Mouse (Mus musculus) frontal cortex, postnatal 25 days (tissue): ENCODE results near the gene Ccser1.
"Not testable (repeated sequence)": the region's sequence is repeated elsewhere in the genome, so short reads cannot be mapped to it uniquely, and the experiment has no call there.

Experiments used
- DNase-seq, 2 experiments: peaks; one replicate each; pipeline ENCODE4 v3.0.0; 2022; ENCODE audit warnings: low spot score in 2 of 2

Gene Ccser1

DNA sequence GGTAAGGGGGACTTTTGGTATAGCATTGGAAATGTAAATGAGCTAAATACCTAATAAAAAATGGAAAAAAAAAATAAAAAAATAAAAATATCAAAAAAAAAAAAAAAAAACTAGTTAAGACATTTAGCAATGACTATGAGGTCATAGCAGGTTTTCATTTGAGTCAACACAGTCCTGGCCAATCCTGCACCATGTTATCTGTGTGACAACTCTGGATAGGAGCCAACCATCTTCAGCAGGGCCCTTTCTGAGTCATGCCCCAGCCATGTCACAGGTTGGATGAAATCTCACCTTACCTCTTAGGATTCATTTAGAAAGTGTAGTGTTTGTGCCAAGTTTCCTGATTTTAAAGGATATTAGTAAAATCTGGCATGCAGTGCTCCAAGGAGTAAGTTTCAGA lies 45.2 kb downstream of the Ccser1 start:
- DNase-seq, result no peak

DNA sequence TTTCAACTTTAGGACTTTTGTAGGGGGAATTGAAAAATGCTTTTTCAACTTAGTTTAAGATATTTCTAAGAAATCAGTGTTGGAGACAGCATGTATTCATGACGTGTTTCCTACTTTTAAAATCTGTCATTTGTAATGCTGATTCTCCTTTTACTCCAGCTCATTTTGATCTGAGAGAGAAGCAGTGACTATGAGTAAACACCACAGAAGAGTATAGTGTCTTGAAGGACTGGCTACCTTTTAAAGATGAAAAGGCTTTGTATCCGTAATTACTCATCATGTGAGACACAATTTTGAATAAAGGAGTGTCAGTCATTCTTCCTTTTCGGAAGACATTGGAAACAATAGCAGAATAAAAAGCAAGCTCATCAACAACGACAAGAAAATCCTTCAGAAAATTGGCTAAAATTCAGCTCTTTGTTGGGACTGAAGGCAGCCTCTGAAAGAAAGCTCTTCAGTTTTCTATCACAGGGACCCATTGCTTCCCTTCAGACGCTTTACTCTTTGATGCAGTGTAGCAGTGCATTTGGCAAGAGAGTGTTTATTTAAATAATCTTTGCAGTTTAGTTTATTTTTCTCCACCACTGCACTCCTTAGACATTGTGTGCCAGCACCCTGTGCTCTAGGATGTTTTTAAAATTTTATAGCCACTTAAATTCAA lies 50.1 kb downstream of the Ccser1 start:
- no peak for DNase-seq

DNA sequence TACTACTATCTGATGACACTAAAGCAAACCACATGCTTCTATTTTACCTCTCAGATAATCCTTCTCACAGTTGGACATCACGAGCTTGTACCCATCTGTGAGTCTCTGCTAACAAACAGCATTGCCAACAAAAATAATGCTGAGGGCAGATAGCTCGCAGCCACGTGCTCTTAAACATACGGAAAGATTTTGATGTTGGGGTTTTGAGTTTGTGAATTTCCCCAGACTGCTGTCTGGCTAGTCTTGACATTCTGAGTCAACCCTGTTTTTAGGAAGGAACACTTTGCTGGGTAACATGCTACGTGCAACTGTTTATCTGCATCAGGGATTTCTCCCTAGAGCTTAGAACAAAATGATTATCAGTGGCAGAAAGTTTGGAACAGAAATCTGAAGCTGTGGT lies 52.9 kb downstream of the Ccser1 start:
- no peak for DNase-seq

DNA sequence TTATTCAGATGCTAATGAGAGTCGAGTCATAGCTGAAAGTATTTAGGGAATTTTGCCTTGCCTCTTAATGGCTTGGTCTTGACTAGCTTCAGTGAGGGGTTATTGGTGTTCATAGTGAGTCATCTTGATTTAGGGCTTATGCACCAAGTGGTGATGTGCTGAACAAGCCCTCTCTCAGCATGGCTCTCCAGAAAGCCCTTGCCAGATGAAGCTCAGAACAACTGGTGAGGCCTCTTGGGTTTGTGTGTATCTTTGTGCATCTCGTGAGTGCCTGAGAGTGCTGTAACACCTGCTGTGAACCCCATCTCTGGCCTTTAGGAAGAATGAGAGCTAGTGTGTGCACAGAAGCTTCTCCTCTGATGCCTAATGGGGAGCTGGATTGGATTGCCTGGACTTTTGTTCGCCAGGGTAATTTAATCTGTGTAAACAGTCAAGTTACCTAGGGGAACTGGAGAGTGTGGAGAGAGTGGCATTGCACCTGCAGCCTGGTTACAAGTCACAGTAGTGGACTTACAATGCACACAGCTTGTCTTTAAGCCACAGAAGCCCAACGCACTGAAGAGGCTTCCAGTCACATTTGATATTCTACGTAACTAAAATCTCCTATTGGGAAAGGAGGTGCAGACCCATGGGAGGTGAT lies 53.5 kb downstream of the Ccser1 start:
- no peak for DNase-seq

DNA sequence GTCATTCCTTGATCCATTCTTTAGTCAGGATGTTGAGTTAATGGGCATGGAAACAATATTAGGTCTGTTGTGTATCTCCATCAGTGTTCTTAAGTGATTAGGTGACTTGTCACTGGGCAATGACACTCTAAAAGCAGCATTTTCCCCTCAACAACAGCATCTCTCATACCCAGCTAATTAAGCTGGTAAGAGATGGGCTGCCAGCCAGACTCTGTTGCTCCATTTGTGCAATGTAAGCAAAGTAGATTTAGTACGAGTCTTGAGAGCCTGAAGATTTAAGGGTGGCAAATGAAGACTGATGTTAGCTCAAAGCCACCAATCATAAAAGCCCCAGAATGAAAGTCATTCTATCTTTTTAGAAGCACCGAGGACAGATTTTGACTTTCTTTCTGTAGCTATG lies 60.5 kb downstream of the Ccser1 start:
- DNase-seq, result no peak

DNA sequence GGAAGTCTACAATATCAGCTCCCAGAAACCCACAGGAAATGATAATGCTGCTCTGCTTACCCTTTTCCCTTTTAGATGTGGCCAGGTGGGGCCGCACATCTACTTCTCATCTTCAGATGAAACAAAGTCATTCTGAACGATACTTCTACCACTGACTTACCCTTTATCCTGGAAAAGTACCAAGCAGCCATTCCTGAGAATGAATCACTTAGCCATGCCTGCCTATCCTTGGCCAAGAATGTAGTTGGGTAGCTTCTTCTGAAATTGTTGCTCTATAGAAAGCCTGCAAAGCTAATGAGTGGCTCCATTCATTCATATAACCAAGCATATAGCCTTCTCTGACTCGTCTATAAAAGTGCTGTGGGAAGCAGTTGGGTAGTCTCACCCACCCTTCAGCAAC lies 62.4 kb downstream of the Ccser1 start:
- no peak for DNase-seq

DNA sequence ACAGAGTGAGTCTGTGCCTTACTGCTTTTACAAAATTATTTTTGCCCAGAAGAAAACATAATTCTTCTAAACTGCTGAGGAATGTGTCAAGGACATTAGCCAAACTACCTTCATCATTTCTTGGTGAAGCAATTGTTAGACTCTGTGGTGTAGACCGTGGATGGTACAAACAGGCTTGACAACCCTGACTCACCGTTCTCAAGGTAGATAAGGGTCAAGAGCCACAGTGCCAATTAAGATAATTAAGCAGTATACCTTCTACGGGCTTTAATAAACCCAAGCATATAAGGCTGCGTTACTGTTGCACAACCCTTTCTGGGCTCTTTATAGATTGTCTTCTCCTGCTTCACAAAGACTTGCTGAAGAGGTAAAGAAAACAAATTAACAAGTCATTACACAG lies 66.4 kb downstream of the Ccser1 start:
- DNase-seq, result no peak

DNA sequence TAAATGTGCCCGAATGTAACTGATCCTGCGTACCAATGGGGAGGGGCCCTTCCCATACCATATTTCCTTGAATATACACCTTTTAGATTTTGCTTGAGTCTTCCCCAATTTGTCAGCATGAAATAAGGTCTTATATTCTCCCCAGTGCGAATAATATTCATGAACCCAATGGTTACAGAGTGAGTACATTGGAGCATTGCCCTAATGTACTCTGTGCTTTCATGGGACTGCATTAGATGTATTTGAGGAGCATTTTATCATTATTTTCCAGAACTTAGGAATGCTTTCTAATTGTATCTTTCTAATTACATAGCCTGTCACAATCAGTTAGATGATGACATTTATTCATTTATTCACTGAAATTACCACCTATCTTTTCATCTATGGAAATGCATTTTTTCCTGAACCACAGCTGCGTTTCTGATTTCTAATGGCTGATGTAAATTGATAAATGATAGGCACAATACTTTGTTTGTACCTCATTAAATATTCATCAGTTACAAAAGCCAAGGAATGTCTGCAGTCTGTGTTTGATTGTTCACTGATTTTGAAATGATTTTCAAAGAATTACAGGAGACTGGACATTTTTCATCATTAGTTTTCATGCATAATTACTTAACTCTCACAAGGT lies 67.8 kb downstream of the Ccser1 start:
- DNase-seq, result no peak

DNA sequence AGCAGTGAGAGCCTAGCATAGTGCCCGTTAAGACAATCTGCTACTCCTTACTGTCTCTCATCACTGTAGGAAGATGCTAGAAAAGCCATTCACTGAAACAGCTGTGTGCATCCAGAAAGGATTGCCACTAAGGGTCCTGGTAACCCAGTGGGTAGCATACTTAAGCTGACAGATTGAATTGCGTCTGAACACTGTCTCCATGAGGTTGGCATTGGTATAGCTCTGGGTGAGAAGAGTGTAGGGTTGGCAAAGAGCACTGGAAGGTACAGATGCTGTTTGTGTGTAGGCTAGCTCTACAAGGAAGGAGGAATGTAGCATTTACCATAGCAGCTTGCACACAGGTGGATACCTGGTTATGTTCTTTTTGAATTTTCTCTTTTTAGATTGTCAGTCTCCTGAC lies 68.6 kb downstream of the Ccser1 start:
- no peak for DNase-seq

DNA sequence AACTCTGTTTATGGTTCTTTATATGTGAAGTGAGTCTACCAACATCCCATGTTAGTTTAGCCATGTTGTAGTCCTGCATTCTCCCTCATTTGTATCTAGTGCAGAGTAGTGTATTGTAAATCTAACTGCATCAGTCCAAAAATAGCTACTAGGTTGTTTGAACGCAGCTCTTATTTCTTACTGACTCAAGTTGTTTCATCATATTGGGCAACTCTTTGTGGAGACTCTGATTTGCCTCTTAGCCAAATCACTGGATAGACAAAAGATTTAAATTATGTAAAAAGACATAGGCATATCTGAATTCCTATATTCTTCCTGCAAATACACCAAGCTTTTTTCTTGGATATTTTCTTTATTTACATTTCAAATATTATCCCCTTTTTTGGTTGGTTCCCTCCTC lies 71.1 kb downstream of the Ccser1 start:
- no peak for DNase-seq

DNA sequence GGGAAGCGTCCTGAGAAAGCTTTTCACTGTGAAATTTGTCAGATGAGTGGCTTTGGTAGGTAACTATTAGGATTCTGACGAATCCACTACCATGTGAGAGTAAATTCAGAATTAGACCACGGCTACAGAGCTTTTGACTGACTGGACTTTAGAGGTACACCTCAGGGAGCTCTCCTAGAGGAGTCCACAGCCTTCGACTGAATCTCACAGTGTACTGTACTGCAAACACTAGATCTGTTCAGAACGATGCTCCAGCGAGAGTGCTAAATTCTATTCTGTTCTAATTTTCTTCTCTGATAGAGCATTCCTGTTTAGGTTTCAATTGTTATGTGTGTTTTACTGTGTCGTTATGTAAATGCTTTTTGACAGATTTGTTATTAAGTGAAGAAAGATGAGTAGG lies 72.8 kb downstream of the Ccser1 start:
- no peak for DNase-seq

DNA sequence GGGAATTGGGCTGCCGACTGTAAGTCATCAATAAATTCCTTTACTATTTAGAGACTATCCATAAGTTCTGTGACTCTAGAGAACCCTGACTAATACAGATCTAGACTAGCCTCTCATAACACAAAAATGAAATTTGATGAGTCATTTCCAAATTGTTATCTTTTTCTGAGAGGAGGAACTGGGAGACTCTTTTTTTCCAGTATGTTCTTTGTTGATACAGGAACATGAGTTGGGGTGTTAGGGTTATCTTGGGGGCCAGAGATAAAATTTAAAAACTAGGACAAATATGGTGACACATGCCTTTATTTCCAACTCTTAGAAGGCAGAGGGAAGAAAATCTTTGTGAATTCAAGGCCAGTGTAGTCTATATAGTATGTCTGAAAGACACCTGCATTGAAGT lies 75.8 kb downstream of the Ccser1 start:
- DNase-seq, result not testable (repeated sequence)

DNA sequence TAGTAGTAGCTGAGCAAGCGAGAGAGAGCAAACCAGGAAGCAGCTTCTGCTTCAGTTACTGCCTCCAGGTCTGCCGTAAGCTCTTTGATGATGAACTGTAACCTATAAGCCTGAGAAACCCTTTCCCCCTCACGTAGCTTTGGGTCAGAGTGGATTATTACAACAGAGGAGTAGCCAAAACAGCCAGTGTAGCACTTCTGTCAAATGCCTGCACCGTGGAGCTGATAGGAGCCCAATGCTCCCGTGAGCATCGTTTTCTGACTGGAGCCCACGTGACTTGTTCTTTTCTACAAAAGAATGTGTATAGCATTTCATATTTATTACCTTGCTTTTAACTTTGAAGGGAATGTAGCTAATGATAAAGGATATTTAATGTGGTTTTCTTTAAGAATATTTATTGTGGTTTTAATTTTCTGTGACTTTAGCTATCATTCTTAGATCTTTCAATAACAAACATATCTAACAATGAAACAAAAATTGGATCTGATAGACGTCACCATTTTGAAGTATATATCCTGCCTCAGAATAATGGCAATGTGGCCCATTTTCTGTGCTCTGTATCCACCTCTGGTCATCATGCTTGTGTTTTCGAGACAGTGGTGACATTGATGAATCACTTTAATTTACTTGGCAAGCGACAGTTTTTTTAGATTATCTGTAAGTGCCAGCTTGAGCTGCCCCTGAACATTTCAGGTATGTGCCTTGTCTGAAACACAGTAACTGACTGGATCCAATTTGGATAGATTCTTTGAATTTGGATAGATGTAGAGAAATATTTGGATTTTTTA lies 78.9 kb downstream of the Ccser1 start:
- no peak for DNase-seq

DNA sequence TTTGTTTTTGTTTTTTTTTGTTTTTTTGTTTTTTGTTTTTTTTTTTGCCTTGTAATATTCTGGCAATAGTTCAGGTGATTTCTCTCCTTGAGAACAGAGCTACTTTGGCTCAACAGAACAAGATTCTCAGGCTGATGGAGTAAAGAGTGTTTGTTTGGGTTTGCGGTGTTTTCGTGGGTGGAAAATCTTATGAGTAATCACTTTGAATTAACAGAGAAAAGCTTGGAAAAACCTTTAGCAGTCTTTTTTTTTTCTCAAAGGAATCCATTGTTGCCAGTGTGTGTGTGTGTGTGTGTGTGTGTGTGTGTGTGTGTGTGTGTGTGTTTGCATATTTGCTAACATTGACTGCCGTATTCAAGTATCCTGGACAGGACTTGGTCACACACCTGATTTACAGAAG lies 81.3 kb downstream of the Ccser1 start:
- DNase-seq, result no peak

DNA sequence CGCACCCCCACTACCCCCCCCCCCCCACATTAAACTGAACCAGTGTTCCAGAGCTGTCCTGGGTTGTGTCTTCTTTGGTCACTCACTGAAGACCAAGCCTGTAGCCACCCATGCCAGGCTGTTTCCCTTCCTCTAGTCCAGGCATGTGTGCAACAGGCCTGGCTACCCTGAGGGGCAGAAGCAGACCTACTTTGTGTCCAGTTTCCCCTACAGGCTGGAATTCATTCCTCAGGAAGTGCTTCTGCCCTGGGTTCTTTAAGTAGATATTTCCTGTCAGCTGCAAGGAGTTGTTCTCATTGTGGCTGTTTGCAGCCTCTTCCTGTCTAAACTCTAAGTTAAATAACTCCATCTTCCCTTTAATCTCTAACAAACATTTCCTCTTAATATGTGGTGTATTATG lies 82.3 kb downstream of the Ccser1 start:
- DNase-seq, result no peak

DNA sequence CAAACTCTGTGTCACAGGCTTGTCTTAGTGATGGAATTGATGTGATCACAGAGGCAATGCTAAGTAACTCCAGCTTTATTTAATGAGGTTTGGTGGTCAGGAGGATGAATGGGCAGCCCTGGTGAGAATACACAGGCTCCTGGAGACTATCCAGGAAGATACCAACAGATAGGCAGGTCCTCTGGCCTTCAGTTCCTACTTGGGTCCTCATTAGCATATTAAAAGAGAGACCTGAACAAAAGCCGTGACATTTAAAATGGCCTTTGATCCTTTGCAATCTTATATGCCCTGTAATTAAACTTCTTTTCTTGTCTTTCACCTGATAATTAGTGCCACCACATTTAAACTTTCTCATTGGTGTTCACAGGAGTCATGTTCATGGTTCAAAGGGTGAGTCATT lies 83.2 kb downstream of the Ccser1 start:
- DNase-seq, result no peak

DNA sequence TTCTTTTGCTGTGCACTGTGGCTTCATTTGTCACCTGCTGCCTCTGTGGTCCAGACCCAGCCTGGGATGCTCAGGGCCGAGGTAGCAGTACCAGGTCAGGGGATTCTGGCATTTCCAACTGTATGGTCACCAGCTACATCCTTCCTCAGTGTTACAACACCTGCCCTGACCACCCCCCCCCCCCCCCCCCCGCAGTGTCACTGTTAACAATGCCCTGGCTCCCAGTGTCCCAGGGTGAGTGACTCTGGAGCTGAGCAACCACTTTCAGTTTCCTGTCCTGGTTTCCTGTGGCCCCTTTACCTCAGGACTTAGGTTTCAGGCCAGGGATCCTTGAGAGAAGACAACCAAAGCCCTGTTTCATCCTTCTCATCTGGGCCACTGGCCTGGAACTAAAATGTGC lies 90.9 kb downstream of the Ccser1 start:
- no peak for DNase-seq

DNA sequence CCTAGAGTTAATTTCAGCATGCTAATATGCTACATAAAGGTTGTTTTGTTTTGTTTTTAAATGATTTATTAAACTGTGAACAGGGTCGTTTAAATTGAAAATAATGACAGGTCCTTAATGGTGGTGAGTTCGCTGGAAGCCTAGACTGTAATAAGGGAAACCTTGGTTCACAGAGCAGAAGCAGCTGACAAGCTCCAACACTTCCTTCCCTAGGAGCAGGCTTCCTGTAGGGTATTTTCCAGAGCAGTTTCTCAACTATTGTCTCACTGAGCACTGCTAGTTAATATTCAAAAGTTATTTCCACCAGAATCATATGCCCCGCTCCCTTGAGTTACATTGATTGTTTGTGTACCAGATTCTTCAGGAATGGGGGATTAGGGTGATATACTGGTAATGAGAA lies 93.3 kb downstream of the Ccser1 start:
- DNase-seq, result no peak

DNA sequence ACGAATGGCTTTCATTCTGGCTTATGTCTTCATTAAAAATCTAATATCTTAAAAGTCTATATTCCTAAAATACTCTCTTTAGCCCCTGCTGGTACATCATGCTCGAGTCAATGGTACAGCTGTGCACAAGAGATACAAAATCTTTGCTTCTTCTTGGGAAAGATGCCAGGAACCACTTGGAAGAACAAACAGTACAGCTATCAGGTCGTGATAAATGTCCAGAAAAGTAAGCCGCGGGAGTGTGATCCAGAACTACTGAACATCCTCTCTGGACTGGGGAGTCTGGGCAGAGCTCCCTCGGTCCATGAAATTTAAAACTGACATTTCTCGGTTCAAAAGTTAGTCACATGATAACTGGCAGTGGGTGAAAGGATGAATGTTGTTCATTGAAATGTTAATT lies 99.4 kb downstream of the Ccser1 start:
- no peak for DNase-seq

DNA sequence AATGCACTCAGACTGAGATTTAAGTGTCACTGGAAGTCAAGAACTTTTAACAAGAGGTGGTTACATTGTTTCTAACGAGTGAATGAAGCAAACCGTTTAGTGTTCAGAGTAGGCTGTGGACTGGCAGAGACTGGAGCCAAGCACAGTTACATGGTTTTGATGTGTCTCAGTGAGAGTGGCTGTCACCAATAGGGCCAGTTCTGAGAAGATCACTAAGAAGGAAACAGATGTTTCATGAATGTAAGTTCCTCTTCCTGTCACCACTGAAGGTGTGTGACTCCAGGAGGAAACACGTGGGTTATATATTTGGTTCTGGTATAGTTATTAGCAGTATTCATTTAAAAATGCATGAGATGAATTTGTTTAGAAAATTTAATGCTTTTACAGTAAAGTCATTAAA lies 112.8 kb downstream of the Ccser1 start:
- DNase-seq, result no peak

DNA sequence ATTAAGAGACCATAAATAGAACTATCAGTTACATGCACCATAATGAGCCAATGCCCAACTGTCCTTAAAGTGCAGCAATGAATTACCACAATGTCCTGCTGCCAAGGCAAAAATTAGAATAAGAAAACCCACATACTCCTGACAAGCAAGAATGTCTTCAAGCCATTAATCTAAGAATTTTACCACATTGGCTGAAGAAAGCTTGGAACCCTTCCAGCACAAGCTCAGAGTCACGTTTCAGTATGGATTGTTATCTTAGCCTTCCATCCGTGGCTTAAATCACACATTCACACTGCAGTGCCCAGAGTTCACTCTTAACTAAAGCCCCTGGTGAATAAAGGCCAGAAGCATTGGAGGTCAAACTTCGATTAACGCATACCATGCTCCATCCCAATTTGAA lies 115.4 kb downstream of the Ccser1 start:
- no peak for DNase-seq

DNA sequence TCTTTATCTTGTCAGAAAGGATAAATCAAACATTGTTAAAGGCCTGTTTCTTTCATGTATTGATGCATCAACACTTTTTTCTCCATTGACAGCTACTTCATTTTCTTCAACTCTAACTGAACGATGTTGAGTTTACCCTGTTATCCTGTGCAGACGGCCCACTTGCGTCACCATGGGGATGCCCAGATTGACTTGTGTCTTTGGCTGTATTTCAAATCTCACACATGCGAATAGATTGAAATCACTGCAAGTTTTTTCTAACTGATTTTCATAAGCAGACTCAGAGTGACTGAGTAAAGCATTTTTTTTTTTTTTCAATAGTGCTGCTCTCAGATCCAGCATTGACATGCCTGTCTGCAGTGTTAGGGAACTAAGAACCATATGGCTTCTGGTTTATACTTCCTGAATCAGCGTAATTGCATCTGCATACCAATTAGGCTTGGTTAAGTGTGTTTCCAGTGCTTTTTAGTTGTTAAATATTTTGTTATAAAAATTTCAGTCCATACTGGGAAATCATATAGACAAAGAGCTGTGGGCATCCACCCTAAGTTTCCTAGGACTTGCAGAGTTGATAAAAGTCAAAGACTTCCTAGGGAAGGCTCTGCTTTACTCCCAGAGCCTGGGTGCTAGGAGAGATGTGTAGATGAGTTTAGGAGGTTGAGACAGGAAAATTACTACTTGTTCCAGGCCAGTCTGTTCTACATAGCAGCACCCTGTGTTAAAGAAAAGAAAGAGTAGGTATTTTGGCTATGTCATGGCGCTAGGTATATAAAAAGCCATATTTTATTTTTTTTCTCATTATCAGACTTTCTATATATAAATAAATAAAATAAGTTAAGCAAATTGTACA lies 116.3 kb downstream of the Ccser1 start:
- DNase-seq, result no peak
